Mouse (Mus musculus) activated CD4-positive, CD25-positive, alpha-beta regulatory T cell, adult 9 weeks (primary cell): ENCODE data around the gene Immp1l. TPM values are rescaled to one million over a fixed set of nuclear protein-coding genes. Genes with fewer than 3 reads are reported as not detected.

Source experiments
- polyA plus RNA-seq: library from polyadenylated mRNA; unstranded; fragments of 100-300 nt; shearing (Covaris generic); gene quantifications from one replicate; pipeline ENCODE4 v1.2.1, GENCODE M21; 2017

Gene Immp1l
- 88.5 TPM for polyA plus RNA-seq

DNA sequence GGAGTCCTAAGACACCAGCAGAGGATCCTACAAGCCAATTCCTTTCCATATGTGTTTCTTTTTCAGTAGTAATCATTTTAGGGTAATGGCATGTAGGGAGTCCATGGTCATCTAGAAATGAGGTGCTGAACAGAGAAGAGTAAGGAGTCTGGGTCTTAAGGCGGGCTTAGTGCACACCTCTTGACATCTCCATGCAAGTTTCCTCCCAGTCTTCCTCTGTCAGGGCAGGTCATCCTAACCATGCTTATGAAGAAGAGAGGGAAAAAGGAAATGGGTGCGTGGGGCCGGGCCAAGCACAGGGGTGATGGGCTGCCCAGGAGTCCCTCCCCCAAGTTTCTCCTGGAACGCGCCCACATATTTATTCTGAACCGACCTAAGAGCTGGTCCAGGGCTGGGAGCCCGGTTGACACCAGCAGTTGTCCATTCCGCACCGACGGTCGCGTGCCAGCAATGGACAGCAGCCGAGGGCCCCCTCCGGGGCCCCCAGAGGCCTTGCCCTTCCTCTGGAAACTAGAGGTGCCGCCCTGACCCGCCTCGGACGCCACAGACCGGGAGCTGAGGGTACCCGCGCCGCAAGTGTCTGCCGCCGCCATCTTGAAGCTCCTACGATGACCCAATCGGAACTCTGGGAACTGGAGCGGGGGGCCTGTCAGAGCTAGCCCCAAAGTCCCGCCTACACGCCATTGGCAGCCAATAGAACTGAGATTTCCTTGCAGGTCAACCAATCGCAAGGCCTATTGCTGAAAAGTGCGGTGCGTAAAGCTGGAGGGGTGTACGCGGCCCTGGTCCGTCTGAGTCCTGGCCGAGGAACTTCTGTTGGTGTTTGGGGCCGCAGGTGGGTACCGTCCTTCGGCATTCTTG lies at the start of gene Immp1l, which contains the start of gene Elp4:
Gene Immp1l, plus strand, starts transcription at position 743 of the 861 bp plus-strand sequence.
Gene Elp4, minus strand, starts transcription at position 669 of the 861 bp plus-strand sequence.

DNA sequence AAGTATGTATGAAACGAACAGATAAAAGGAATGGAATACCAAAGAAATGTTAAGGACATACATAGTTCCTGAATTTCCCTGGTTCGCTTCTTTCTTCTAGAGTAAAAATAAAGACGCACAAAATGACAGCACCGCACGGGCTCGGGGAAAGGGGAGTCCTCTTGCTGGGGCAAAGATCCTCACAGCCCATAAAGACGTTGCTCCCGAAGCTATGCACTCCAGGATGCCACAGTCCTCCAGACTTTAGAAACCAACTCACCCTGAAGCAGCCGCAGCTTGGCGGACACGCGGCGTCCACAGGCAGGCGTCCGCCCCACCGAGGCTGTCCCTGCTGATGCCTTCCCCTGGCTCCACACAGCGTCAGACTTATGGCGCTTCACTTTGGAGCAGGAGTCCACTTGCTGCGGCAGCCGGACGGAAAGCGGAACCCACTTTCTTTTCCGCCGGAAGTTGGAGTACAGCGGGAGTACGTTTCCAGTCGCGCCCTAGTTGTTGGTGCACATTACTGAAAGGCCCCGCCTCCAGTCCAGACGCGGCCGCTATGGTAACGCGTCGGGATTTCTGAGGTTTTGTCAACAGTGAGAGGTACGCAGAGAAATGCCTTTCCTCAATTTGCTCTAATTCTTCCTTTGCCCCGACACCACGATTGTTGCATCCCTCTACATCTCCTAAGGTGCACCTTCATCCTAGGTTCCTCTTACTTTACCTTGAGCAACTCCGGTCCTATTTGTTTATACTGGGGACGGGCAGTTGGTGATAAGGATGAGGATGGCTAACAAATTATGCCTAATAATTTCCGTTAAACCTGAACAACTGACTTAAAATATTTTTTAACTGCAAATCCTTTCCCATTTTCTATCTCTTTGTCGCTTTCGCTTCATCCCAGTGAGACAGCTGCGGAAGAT lies 98.6 kb downstream of the Immp1l start, which contains the start of gene Dnajc24:
Gene Dnajc24, minus strand, starts transcription at position 715 of the 905 bp plus-strand sequence.

Other genes starting within 250 kb of the Immp1l start
- not detected for gene Pax6, start 235.7 kb upstream of the Immp1l start, polyA plus RNA-seq
- gene Elp4, start 74 bp upstream of the Immp1l start, polyA plus RNA-seq = 24.3 TPM
- 45.4 TPM for gene Dnajc24, start 98.9 kb downstream of the Immp1l start, polyA plus RNA-seq